Mouse (Mus musculus): ENCODE results near the gene Wfdc16.

DNA sequence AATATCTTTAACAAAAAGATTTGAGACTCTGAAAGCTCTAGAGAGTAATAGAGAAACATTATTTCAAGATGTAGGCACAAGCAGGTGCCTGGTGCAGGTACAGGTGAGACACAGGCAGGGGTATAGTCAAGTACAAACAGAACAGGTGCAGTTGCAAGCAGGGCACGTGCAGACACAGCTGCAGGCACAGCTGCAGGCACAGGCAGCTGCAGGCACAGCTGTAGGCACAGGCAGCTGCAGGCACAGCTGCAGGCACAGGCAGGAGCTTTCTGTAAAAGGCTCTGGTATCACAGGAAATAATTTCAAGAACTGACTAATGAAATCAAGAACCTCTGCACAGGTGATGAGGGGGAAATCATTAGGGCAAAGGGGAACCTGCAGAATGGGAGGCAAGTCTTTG, 32.3 kb upstream of the Wfdc16 start:
- TF ChIP-seq CTCF (IDR thresholded peaks at IDR 0.05; ENCODE audit: borderline replicate concordance, control insufficient read depth, extremely low read depth, insufficient read depth, low read length, poor library complexity) (no peak), POLR2A (IDR thresholded peaks at IDR 0.05; ENCODE audit: control insufficient read depth, extremely low read depth, insufficient read depth, low read length, poor library complexity) (no peak)
